Mouse (Mus musculus): ENCODE data around the gene Hist1h3i.
A peak's percentile ranks its signal among the peaks of the same experiment; 100 is the strongest.
"Not testable (repeated sequence)": the region's sequence is repeated elsewhere in the genome, so short reads cannot be mapped to it uniquely, and the experiment has no call there.

Hist1h3i gene

DNA sequence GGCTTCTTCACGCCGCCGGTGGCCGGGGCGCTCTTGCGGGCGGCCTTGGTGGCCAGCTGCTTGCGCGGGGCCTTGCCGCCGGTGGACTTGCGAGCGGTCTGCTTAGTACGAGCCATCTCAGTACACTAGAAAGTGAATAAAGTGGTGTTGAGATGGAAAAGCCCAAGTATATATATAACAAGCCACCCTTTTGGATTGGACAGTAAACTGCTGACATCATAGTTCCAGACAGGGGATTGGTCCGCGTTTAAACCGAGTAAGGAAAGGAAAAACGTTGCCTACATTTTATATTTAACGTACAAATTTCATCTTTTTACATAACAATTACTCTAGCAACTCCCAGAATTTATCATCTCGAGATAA lies at the start of gene Hist1h3i:
Gene Hist1h3i (minus strand): TSS at position 116 of the 363 bp plus-strand sequence.
- DNase-seq = peak; percentile 80

- peak; percentile 31 for DNase-seq
These were observed 48.5 kb upstream of the Hist1h3i start, which contains the start of gene Hist1h4n for GRCm38 (mm10) chr13:21831418-21832394. Gene Hist1h4n (minus strand): TSS chr13:21832196.

GRCm38 (mm10) chr13:21830344-21830743 lies 47.2 kb upstream of the Hist1h3i start:
- no peak for DNase-seq

GRCm38 (mm10) chr13:21828511-21828910 lies 45.3 kb upstream of the Hist1h3i start:
- DNase-seq = no peak

- not testable (repeated sequence) for DNase-seq
These were observed 37.1 kb upstream of the Hist1h3i start for GRCm38 (mm10) chr13:21820082-21820890.

DNA sequence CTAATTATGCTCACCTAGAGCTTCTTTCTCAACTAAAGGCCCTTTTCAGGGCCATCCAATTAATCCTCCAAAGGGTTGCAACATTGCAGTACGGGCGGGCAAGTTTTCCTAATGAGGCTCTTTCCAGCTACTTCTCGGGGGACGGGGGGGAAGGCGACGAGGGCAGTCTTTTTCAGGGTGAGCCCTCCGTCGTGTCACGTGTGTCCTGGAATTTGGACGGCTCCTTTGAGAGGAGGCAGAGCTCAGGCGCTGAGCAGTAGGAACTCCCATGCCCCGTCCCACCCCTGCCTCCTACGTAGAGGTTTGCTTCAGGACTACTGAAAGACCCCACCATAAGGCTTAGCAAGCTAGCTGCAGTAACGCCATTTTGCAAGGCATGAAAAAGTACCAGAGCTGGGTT lies 28.9 kb upstream of the Hist1h3i start:
- not testable (repeated sequence) for DNase-seq

GRCm38 (mm10) chr13:21811539-21811938 lies 28.4 kb upstream of the Hist1h3i start, which contains the start of gene Hist1h4m:
Gene Hist1h4m (plus strand): TSS chr13:21811746.
- DNase-seq = peak; percentile 42

GRCm38 (mm10) chr13:21811074-21811473 lies 27.9 kb upstream of the Hist1h3i start:
- not testable (repeated sequence) for DNase-seq

DNA sequence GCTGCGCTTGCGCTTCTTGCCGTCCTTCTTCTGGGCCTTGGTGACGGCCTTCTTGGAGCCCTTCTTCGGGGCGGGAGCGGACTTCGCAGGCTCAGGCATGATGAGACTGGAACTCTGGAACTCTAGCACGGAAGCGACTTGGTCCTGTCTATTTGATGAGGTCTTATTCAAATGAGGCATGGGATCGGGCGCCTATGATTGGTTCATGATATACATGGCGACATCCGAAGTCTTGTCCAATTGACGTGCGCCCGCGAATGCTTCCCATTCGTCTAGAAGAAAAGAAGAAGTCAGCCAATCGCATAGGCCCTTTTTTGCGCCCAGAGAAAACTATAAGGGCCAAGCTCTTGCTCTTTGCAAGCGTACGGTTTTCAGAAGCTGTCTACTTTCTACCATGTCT lies 26.9 kb upstream of the Hist1h3i start, which contains the start of the genes Hist1h2bq and Hist1h2ao:
Gene Hist1h2bq (minus strand): TSS at position 125 of the 400 bp plus-strand sequence.
Gene Hist1h2ao (plus strand): TSS at position 393 of the 400 bp plus-strand sequence.
- DNase-seq = not testable (repeated sequence)

DNA sequence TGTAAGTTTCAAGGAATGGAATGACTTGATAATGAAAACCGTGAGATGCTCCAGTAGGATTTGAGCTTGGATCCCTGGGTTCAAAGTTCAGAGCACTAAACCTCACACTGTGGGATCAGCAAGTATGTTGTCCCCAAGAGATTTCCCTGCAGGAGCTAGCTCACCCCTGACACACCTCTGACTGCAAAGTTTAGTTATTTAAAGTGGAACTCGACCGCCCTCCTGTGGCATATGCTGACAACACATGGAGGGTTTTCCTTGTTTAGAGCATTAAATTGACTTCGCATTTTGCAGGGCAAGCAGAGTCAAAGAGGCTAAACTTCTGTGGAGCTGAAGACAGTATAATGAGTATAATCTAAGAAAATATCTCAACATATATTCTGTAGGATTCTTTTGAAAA lies 19.9 kb upstream of the Hist1h3i start:
- DNase-seq = not testable (repeated sequence)

GRCm38 (mm10) chr13:21797163-21797562 lies 14.0 kb upstream of the Hist1h3i start:
- DNase-seq = not testable (repeated sequence)

DNA sequence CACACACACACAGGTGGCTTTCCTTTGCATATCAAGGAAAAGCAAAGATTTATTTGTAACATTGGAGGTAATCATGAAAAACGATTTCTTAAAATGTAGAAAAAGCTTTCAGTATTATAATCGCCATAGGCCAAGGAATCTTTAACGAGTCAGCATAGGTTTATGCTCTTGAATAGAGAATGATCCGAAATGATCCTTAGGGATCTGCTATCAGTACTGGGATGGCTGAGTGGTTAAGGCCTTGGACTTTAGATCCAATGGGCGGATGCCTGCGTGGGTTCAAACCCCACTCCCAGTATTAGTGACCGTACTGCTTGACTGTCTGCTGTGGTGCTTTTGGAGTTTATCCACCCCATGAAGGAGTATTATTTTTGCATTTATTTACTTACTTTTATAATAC lies 12.4 kb upstream of the Hist1h3i start:
- DNase-seq = no peak

DNA sequence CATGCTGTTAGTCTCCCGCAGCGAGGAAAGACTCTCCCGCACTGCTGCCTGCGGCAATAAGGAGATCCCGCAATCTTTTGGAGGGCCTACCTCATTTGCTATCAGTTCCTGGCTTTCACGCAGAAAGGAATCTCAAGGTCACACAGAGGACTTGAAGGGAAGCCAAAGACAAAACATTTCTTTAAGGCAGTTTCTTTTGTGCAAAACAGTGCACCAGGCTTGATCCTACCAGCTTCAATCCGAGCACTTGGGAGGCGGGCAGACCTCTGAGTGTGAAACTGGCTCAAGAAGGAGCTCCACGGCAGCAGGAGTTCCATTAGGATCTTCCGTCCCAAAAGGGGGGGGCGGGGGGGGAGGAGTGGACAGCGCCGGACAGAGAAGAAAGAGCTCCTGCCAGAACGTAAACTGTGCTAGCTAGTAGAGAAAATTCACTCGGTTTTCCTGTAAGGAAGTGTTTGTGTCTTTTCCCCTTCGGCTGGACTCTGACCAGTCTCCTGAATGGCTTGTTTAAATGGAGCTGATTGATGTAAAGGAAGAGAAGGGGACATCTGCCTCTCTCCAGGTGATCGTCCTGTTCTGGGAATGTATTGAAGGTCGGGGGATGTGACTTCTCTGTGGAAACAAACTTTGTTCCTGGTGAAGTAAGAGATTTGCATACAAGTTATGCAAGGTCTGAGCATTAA lies 7.6 kb upstream of the Hist1h3i start:
- DNase-seq = no peak

GRCm38 (mm10) chr13:21789925-21790324 lies 6.8 kb upstream of the Hist1h3i start:
- no peak for DNase-seq

DNA sequence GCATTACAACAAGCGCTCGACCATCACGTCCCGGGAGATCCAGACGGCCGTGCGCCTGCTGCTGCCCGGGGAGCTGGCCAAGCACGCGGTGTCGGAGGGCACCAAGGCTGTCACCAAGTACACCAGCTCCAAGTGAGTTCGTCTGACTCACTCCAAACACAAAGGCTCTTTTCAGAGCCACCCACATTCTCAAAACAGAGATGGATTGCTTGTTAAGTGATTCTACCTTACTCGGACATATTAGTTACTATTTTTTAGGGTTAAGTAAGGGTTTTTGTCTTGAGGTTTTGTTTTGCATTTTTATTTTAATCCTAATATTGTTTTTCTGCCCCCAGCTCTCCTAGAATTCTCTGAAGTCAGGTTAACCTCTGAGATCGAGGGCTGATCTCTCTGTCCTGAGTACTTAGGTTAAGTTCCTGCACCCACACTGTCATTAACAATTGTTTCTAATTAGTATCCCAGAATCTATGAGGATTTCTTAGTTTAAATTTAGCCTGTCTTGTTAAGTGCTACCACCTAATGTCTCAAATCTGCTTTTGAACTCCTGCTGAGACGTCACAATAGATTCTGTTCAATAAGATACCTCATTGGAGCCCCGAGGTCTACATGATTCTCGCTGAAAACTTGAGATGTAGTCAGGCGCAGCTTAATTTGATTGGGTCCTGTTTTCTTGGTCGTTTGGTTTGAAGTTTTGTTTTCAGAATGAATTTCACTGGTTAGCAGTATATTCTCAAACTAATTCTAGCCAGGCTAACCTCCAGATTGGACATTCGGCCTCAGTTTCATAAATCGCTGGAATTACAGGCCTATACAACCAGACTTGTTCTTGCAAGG lies 4.8 kb upstream of the Hist1h3i start:
- DNase-seq = no peak

GRCm38 (mm10) chr13:21786899-21787629 lies 3.9 kb upstream of the Hist1h3i start, which contains the start of the genes Hist1h2an and Hist1h2bp:
Gene Hist1h2an (minus strand): TSS chr13:21787218.
Gene Hist1h2bp (plus strand): TSS chr13:21787461.
- DNase-seq = peak; percentile 91

DNA sequence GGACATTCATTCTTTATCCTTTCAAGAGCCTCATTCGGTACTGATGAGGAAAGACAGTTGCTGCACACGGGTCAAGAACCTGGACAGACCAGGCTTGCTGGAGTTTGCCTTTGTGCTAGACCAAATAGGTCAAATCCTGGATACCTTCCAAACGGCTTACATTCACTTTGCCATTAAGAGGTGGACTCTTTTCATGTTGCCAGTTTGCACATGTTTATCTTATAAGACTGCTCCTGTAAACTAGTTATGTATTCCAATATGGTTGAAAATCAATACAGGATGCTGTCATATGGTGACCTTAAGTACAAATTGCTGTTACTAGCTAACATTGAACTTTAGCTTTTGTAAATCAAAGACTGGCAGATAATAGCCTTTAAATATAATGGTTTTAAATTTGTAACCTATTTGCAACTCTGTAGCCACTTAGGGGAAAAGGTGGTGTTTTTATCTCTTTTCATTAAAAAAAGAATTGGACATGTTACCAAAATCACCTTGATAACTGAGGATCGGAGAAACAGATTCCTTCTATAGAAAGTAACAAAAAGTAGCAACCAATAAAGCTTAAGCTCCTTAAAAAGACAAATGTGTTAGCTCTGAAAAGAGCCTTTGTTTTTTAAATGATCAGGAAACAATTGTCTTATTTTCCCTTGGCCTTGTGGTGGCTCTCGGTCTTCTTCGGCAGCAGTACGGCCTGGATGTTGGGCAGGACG lies 3.2 kb upstream of the Hist1h3i start:
- no peak for DNase-seq

- no peak for DNase-seq
These were observed 1.1 kb upstream of the Hist1h3i start for GRCm38 (mm10) chr13:21784311-21784710.

- no peak for DNase-seq
These were observed 578 bp upstream of the Hist1h3i start for GRCm38 (mm10) chr13:21783734-21784161.

Measured in right cerebral cortex, adult 18-20 months (tissue).